Mouse (Mus musculus) spleen, adult 2 months (tissue): ENCODE results near the gene Cspg4.

Experiments used
- CTCF ChIP-seq: fragments of 200-500 bp; IDR thresholded peaks from 2 replicates; pipeline ENCODE4 v1.5.1; 2011; ENCODE audit warnings: mild to moderate bottlenecking, inconsistent platforms; ENCODE audit not compliant: insufficient read depth, insufficient read length, insufficient replicate concordance; ENCODE audit errors: extremely low read depth
- POLR2A ChIP-seq: fragments of 200-500 bp; IDR thresholded peaks from 2 replicates; pipeline ENCODE4 v1.6.1; 2011; ENCODE audit warnings: low read depth, low read length, inconsistent platforms

- no peak for TF ChIP-seq POLR2A
- no peak for TF ChIP-seq CTCF
These were observed 12.0 kb downstream of the Cspg4 start for GRCm38 (mm10) chr9:56876784-56877183.
